Mouse (Mus musculus): ENCODE results near the gene Speer4d. TPM values are rescaled to one million over a fixed set of nuclear protein-coding genes. Genes with fewer than 3 reads are reported as not detected.
"Not testable (repeated sequence)": the region's sequence is repeated elsewhere in the genome, so short reads cannot be mapped to it uniquely, and the experiment has no call there.

Speer4d gene
- polyA plus RNA-seq, 1 experiment from 2014 or later, result not detected

GRCm38 (mm10) chr5:15670789-15671188 lies 51.9 kb downstream of the Speer4d start:
- H3K36me3 ChIP-seq (ENCODE audit: insufficient read depth, low read length); H3K4me2 ChIP-seq (ENCODE audit: low read length); H3K27ac ChIP-seq; DNase-seq (ENCODE audit: low spot score); H3K27me3 ChIP-seq (ENCODE audit: insufficient read depth, low read length); H3K4me3 ChIP-seq (replicated peaks; ENCODE audit: low read depth, low read length); H3K9me3 ChIP-seq (replicated peaks; ENCODE audit: low read length); H3K9ac ChIP-seq (ENCODE audit: low read depth, low read length); ATAC-seq (replicated peaks; ENCODE audit: low FRiP score, low read depth); H3K4me1 ChIP-seq (replicated peaks; ENCODE audit: insufficient read depth, low read length): not testable (repeated sequence)
- 83% methylated on average over 7 of the region's 18 CpGs for WGBS

Other genes starting within 250 kb of the Speer4d start
- not detected in 2 replicates for gene Gm21149, start 142.5 kb upstream of the Speer4d start, polyA plus RNA-seq (2015; fragmentation: Nextera tagmentation; extraction: Ambion mirVana)
- gene Gm21190, start 89.8 kb upstream of the Speer4d start, polyA plus RNA-seq (2015; fragmentation: Nextera tagmentation; extraction: Ambion mirVana), result not detected in 2 replicates
- gene Gm21083, start 41.7 kb upstream of the Speer4d start, polyA plus RNA-seq (2015; fragmentation: Nextera tagmentation; extraction: Ambion mirVana), result not detected in 2 replicates
- gene 4930572O03Rik, start 38.0 kb downstream of the Speer4d start, polyA plus RNA-seq (2015; fragmentation: Nextera tagmentation; extraction: Ambion mirVana), result not detected in 2 replicates
- not detected in 2 replicates for gene Speer4c, start 95.2 kb downstream of the Speer4d start, polyA plus RNA-seq (2015; fragmentation: Nextera tagmentation; extraction: Ambion mirVana)

Data from kidney, postnatal 0 days (tissue).